Mouse (Mus musculus): ENCODE measurements around the gene Mroh3.

Gene Mroh3

GRCm38 (mm10) chr1:136228328-136229039 is 15.9 kb upstream of the Mroh3 start:
- no peak for DNase-seq (ENCODE audit: low spot score)

- no peak for DNase-seq (ENCODE audit: low spot score)
These were observed 15.2 kb upstream of the Mroh3 start for GRCm38 (mm10) chr1:136227870-136228269.

- DNase-seq (ENCODE audit: low spot score) = no peak
These were observed 14.0 kb upstream of the Mroh3 start for GRCm38 (mm10) chr1:136226626-136227025.

GRCm38 (mm10) chr1:136225846-136226245 is 13.2 kb upstream of the Mroh3 start:
- DNase-seq (ENCODE audit: low spot score) = no peak

- DNase-seq (ENCODE audit: low spot score) = no peak
These were observed 11.2 kb upstream of the Mroh3 start for GRCm38 (mm10) chr1:136223758-136224342.

- no peak for DNase-seq (ENCODE audit: low spot score)
These were observed 9.8 kb upstream of the Mroh3 start for GRCm38 (mm10) chr1:136222386-136222785.

- peak; percentile 19 for DNase-seq (ENCODE audit: low spot score)
These were observed 7.6 kb upstream of the Mroh3 start for GRCm38 (mm10) chr1:136220037-136220871.

- DNase-seq (ENCODE audit: low spot score) = no peak
These were observed 1.7 kb upstream of the Mroh3 start for GRCm38 (mm10) chr1:136214304-136214703.

GRCm38 (mm10) chr1:136190033-136190432 is 22.6 kb downstream of the Mroh3 start:
- no peak for DNase-seq (ENCODE audit: low spot score)

GRCm38 (mm10) chr1:136179511-136180001 is 33.1 kb downstream of the Mroh3 start:
- no peak for DNase-seq (ENCODE audit: low spot score)

GRCm38 (mm10) chr1:136178741-136179140 is 33.9 kb downstream of the Mroh3 start:
- DNase-seq (ENCODE audit: low spot score) = no peak

GRCm38 (mm10) chr1:136177085-136177484 is 35.5 kb downstream of the Mroh3 start:
- no peak for DNase-seq (ENCODE audit: low spot score)

GRCm38 (mm10) chr1:136175183-136175582 is 37.4 kb downstream of the Mroh3 start:
- DNase-seq (ENCODE audit: low spot score) = peak; percentile 52

GRCm38 (mm10) chr1:136174101-136174606 is 38.5 kb downstream of the Mroh3 start:
- DNase-seq (ENCODE audit: low spot score) = peak; percentile 70

GRCm38 (mm10) chr1:136172696-136173095 is 39.9 kb downstream of the Mroh3 start:
- no peak for DNase-seq (ENCODE audit: low spot score)

GRCm38 (mm10) chr1:136170109-136170508 is 42.5 kb downstream of the Mroh3 start:
- peak; percentile 38 for DNase-seq (ENCODE audit: low spot score)

- DNase-seq (ENCODE audit: low spot score) = no peak
These were observed 45.0 kb downstream of the Mroh3 start for GRCm38 (mm10) chr1:136167657-136168056.

GRCm38 (mm10) chr1:136165436-136165835 is 47.2 kb downstream of the Mroh3 start:
- DNase-seq (ENCODE audit: low spot score) = no peak

- DNase-seq (ENCODE audit: low spot score) = no peak
These were observed 51.2 kb downstream of the Mroh3 start for GRCm38 (mm10) chr1:136161333-136161921.

GRCm38 (mm10) chr1:136160930-136161329 is 51.7 kb downstream of the Mroh3 start:
- no peak for DNase-seq (ENCODE audit: low spot score)

GRCm38 (mm10) chr1:136160297-136160696 is 52.3 kb downstream of the Mroh3 start:
- no peak for DNase-seq (ENCODE audit: low spot score)

- no peak for DNase-seq (ENCODE audit: low spot score)
These were observed 52.8 kb downstream of the Mroh3 start for GRCm38 (mm10) chr1:136159830-136160229.

All from testis, postnatal 14 days (tissue).